Mouse (Mus musculus) liver, embryonic 16.5 days (tissue): ENCODE data around the gene Adk. TPM values are rescaled to one million over a fixed set of nuclear protein-coding genes. Genes with fewer than 3 reads are reported as not detected.

Source experiments
- ATAC-seq: fragments of 200-750 bp; cut with Nextera tagmentation; 2 replicates; pipeline ENCODE4 v1.8.0; 2017; ENCODE audit warnings: low read depth, mild to moderate bottlenecking, moderate number of reproducible peaks, moderate library complexity
- H3K27ac ChIP-seq: fragments of 300-500 bp; sonication (generic); 2 replicates; pipeline ENCODE4 v1.5.1; 2014; ENCODE audit warnings: mild to moderate bottlenecking, low read length
- H3K27me3 ChIP-seq: fragments of 300-500 bp; sonication (generic); 2 replicates; pipeline ENCODE4 v1.6.1; 2014; ENCODE audit warnings: low read depth, low read length, mixed read lengths; ENCODE audit not compliant: control insufficient read depth, insufficient read depth
- H3K36me3 ChIP-seq: fragments of 300-500 bp; sonication (generic); 2 replicates; pipeline ENCODE4 v1.6.1; 2014; ENCODE audit warnings: mild to moderate bottlenecking; ENCODE audit not compliant: control insufficient read depth, insufficient read depth
- H3K4me1 ChIP-seq: fragments of 300-500 bp; sonication (generic); 2 replicates; pipeline ENCODE4 v1.6.1; 2014; ENCODE audit warnings: low read depth, low read length, mixed read lengths; ENCODE audit not compliant: control insufficient read depth
- H3K4me2 ChIP-seq: fragments of 300-500 bp; sonication (generic); 2 replicates; pipeline ENCODE4 v1.6.1; 2014; ENCODE audit warnings: low read depth, low read length, mixed read lengths
- H3K4me3 ChIP-seq: fragments of 300-500 bp; sonication (generic); 2 replicates; pipeline ENCODE4 v1.5.1; 2014; ENCODE audit warnings: low read depth, mild to moderate bottlenecking, low read length
- H3K9ac ChIP-seq: fragments of 300-500 bp; sonication (generic); 2 replicates; pipeline ENCODE4 v1.6.1; 2014; ENCODE audit warnings: low read depth, low read length
- H3K9me3 ChIP-seq: fragments of 300-500 bp; sonication (generic); replicated peaks from 2 replicates; pipeline ENCODE4 v1.6.1; 2016; ENCODE audit warnings: low read length; ENCODE audit not compliant: control insufficient read depth
- WGBS: fragments of 180-500 bp; shearing (Covaris S2); extraction: QIAGEN DNeasy Blood & Tissue Kit; methylation state at CpG from one replicate; pipeline ENCODE4 v1.1.7; 2014; ENCODE audit not compliant: insufficient replicate concordance; 5-methylcytosine and 5-hydroxymethylcytosine counted together
- polyA plus RNA-seq: library from polyadenylated mRNA; unstranded; fragments of >200 nt; fragmentation: Nextera tagmentation; extraction: Ambion mirVana; gene quantifications from 2 replicates; pipeline ENCODE4 v1.2.1, GENCODE M21; 2015

Gene Adk
- polyA plus RNA-seq, 1 experiment from 2014 or later = 224 TPM

DNA sequence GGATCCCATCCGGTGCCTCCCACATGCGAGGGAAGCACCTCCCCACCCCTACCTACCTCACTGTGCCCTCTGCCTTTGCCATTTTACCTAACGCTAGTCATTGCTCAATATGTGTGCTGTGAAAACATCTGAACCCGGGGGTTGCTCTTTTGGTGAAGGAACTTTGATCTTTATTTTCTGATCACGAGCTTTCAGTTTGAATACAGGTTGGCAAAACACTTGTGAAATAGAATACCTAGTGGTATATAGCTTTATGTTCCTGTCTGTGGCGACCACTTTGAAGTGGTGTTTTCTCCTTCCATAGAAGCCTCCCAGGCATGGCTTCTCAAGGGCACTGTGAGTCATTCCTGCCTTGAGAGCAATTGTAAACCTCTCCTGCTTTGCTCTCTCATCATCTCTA, 60.4 kb downstream of the Adk start:
- no peaks in the 10 kb centered on the region for H3K27me3 ChIP-seq
- no peak overlapping the region for H3K9ac ChIP-seq
- no peaks in the 10 kb centered on the region for H3K36me3 ChIP-seq
- 68% methylated on average over 6 of the region's 6 CpGs for WGBS
- peak overlapping the region; percentile 87 for H3K27ac ChIP-seq
- peaks cover 8% of the 10 kb centered on the region for H3K4me1 ChIP-seq
- no peak overlapping the region for H3K4me3 ChIP-seq
- H3K9me3 ChIP-seq = no peaks in the 10 kb centered on the region
- no peak overlapping the region for H3K4me2 ChIP-seq
- peak; percentile 85 for ATAC-seq

DNA sequence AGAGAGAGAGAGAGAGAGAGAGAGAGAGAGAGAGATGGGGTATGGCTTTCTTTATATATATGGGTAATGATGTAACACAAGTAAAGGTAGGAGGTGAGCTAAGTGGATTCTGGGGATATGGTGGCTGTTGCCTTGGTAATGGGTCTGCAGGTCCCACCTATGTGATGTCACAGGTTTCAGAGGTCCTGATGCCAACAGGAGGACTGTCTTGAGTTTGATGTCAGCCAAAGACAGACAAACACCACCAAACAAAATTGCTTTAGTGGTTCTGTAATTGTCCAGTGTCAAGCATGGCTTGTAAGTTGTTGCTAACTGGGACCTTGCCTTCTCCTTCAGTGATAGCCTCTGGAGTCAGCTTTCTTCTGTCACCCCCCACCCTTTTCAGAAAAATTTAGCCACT, 62.0 kb downstream of the Adk start:
- Histone ChIP-seq H3K9ac (no peak overlapping the region), H3K27me3 (no peaks in the 10 kb centered on the region), H3K27ac (no peak overlapping the region), H3K9me3 (no peaks in the 10 kb centered on the region), H3K4me2 (no peak overlapping the region), H3K4me1 (peaks cover 8% of the 10 kb centered on the region), H3K36me3 (no peaks in the 10 kb centered on the region), H3K4me3 (no peak overlapping the region)
- ATAC-seq = no peak

DNA sequence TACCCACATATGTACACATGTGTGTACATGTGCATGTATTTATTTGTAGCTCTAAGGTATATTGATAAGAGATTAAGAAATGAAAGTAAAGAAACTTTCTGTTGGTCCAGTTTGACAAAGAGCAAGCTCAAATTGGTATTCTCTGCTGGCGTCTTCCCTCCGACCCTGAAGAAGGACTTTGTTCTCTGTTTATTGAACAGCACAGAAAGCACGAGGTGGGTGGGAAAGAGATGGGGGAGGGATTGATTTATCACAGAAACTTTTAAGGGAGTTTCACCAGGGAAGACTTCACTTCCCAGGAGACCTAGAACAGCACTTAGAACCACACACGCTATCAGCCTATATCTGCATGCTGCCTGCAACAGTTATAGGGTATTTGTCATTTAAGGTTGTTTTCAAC, 62.9 kb downstream of the Adk start:
- H3K27me3 ChIP-seq = no peaks in the 10 kb centered on the region
- no peak overlapping the region for H3K4me3 ChIP-seq
- H3K4me2 ChIP-seq = no peak overlapping the region
- H3K9me3 ChIP-seq = no peaks in the 10 kb centered on the region
- no peaks in the 10 kb centered on the region for H3K36me3 ChIP-seq
- 59% methylated on average over 4 of the region's 4 CpGs for WGBS
- no peak for ATAC-seq
- no peak overlapping the region for H3K9ac ChIP-seq
- peaks cover 8% of the 10 kb centered on the region for H3K4me1 ChIP-seq
- H3K27ac ChIP-seq = peak overlapping the region; percentile 37

DNA sequence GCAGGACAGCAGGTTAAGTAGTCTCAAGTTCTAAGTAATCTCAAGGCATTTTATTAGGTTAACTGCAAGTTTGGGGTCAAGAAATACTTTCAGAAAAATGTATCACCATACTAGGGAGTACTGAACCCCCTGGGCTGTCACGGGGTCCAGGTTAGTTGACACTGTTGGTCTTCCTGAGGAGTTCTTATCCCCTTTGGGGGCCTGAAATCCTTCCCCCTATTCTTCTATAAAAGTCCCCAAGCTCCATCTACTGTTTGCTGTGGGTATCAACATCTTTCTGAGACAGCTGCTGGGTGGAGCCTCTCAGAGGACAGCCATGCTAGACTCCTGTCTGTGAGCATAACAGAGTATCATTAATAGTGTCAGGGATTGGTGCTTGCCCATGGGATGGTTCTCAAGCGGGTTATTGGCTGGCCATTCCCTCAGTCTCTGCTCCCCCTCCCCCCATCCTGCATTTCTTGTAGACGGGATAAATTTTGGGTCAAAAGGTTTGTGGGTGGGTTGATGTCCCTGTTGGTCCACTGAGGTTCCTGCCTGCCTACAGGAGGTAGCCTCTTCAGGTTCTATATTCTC, 63.6 kb downstream of the Adk start:
- Histone ChIP-seq H3K9ac (no peak overlapping the region), H3K4me2 (no peak overlapping the region), H3K36me3 (no peaks in the 10 kb centered on the region), H3K4me3 (no peak overlapping the region), H3K9me3 (no peaks in the 10 kb centered on the region), H3K27ac (peak overlapping the region; percentile 37), H3K4me1 (peaks cover 8% of the 10 kb centered on the region), H3K27me3 (no peaks in the 10 kb centered on the region)
- no peak for ATAC-seq
- 48% methylated on average over 3 of the region's 3 CpGs for WGBS

DNA sequence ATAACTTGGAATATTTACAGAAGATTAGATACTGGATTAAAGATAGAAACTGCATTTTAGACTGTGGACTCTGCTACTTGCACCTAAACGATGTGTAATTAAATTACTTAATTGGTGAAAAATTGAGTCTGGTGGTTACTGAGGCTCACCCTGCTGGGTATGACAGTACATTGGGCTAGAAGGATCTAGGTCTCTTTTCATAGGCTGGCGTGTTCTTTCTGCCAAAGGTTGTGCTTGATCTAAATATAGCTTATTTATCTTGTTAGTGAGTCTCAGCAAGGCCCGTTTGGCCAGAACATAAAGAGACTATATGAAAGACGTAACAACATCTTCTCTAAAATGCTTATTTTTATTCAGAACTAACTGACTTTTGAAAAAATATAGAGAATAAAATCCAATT, 65.7 kb downstream of the Adk start:
- no peak for ATAC-seq
- 52% methylated on average over 4 of the region's 4 CpGs for WGBS
- H3K27me3 ChIP-seq = no peaks in the 10 kb centered on the region
- no peaks in the 10 kb centered on the region for H3K36me3 ChIP-seq
- H3K4me3 ChIP-seq = no peak overlapping the region
- no peak overlapping the region for H3K4me2 ChIP-seq
- no peaks in the 10 kb centered on the region for H3K9me3 ChIP-seq
- no peak overlapping the region for H3K27ac ChIP-seq
- H3K9ac ChIP-seq = no peak overlapping the region
- H3K4me1 ChIP-seq = no peaks in the 10 kb centered on the region; the same call in 1 of the 2 replicates

DNA sequence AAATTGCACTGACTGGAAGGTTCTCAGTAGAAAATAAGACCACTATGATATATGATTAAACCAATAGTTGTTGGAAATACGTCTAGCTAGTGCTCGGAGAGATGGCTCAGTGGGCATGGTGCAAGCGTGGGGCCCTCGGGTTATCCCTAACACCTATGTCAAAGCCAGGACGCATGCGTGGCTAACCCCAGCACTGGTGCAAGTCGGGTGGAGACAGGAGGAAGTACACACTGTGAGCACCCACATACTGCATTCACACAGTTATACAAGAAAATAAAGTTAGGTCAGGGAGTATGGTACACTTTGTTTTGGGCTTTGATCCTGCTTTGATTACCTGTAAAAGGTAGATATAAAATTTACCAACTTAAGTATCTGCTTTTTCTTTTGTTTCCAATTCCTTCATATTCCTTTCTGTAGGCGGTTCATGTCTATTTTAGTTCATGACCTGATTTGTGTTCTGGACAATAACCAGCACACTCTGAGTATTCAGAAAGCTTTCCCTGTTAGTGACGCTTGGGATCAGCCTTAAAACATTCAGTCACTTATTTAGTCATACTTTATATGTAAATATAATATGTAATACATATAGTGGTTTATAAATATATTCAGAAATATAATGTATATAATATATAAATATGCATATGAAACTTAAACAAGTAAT, 67.4 kb downstream of the Adk start:
- no peak for ATAC-seq
- no peak overlapping the region for H3K4me2 ChIP-seq
- H3K27ac ChIP-seq = no peak overlapping the region
- no peaks in the 10 kb centered on the region for H3K36me3 ChIP-seq
- H3K9me3 ChIP-seq = no peaks in the 10 kb centered on the region
- H3K4me1 ChIP-seq = no peaks in the 10 kb centered on the region; the same call in 1 of the 2 replicates
- 65% methylated on average over 9 of the region's 9 CpGs for WGBS
- no peak overlapping the region for H3K9ac ChIP-seq
- no peaks in the 10 kb centered on the region for H3K27me3 ChIP-seq
- H3K4me3 ChIP-seq = no peak overlapping the region

DNA sequence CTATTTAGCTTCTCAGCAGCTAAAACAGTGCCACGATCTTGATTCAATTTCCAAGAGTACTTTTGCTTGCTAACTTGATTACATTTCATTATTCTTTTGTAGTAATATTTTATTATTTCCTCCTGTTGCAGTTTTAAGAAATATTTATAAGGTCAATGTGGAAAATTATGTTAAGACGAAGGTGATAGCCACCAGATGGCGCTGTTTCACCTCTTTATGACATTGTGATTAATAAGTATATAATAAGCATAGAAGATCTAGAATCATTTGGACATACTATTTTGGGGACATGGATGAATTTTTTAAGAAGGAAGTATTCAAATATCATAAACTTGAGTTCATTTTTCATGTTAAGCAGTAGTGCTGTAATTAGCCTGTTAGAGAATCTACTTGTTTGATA, 68.1 kb downstream of the Adk start:
- Histone ChIP-seq H3K9ac (no peak overlapping the region), H3K9me3 (no peaks in the 10 kb centered on the region), H3K36me3 (no peaks in the 10 kb centered on the region), H3K27me3 (no peaks in the 10 kb centered on the region), H3K27ac (no peak overlapping the region), H3K4me3 (no peak overlapping the region), H3K4me1 (no peaks in the 10 kb centered on the region; the same call in 1 of the 2 replicates), H3K4me2 (no peak overlapping the region)
- 22% methylated on average over 3 of the region's 3 CpGs for WGBS
- no peak for ATAC-seq

DNA sequence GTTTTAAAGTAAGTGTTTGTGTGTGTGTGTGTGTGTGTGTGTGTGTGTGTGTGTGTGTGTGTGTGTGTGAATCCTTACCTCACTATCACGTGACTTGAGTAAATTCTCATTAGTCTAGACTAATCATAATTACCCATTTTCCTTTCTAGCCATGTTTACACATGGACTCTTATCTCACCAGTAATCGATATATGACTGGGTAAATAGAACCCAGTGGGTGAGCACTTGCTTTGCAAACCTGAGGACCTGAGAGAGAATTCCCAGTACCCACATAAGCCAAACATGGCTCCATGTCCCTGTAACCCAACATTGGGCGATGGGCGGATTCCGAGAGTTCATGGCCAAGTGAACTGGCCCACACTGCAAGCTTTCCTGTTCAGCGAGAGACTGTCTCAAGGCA, 74.8 kb downstream of the Adk start:
- peak; percentile 54; the same call in 1 of the 2 replicates for ATAC-seq
- WGBS = 74% methylated on average over 6 of the region's 6 CpGs
- Histone ChIP-seq H3K4me1 (no peaks in the 10 kb centered on the region), H3K27ac (no peak overlapping the region), H3K4me3 (no peak overlapping the region), H3K9ac (no peak overlapping the region), H3K27me3 (no peaks in the 10 kb centered on the region), H3K36me3 (no peaks in the 10 kb centered on the region), H3K9me3 (no peaks in the 10 kb centered on the region), H3K4me2 (no peak overlapping the region)

DNA sequence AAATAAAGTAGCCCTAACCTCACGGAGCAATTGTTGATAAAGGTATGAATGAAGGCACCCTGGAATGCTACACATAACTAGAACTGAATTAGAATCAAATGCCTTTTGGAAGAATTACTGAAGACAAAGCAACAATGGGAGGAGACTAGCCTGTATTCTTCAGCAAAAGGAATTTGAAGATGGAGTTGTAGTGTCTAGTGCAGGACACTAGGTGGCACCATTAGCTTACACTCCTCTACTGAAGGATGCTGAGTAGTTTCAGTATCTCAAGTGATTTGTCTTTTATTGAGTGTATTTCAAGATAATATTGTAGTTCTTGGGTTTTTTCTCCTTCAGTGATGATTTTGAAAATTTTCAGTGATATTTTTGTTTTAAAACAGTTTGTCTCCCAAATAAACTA, 84.5 kb downstream of the Adk start:
- H3K27ac ChIP-seq = no peak overlapping the region
- no peak overlapping the region for H3K4me2 ChIP-seq
- ATAC-seq = no peak
- H3K9ac ChIP-seq = no peak overlapping the region
- no peaks in the 10 kb centered on the region for H3K27me3 ChIP-seq
- H3K9me3 ChIP-seq = no peaks in the 10 kb centered on the region
- 44% methylated on average over 1 of the region's 1 CpGs for WGBS
- H3K4me3 ChIP-seq = no peak overlapping the region
- no peaks in the 10 kb centered on the region for H3K36me3 ChIP-seq
- H3K4me1 ChIP-seq = no peaks in the 10 kb centered on the region
